Mouse (Mus musculus) small intestine, adult 2 months (tissue): ENCODE data around the gene Cnr2. TPM values are rescaled to one million over a fixed set of nuclear protein-coding genes. Genes with fewer than 3 reads are reported as not detected.
A peak's percentile ranks its signal among the peaks of the same experiment; 100 is the strongest.

ENCODE experiments used
- H3K27ac ChIP-seq: fragments of 200-500 bp; 2 replicates; pipeline ENCODE4 v1.5.1; 2012; ENCODE audit warnings: low read depth, low read length, control low read depth, inconsistent platforms; ENCODE audit not compliant: insufficient read depth
- H3K27me3 ChIP-seq: fragments of 200-500 bp; 2 replicates; pipeline ENCODE4 v1.6.1; 2012; ENCODE audit warnings: mild to moderate bottlenecking, moderate library complexity, low read length, inconsistent platforms; ENCODE audit not compliant: control insufficient read depth, insufficient read depth
- H3K36me3 ChIP-seq: fragments of 200-500 bp; 2 replicates; pipeline ENCODE4 v1.6.1; 2012; ENCODE audit warnings: mild to moderate bottlenecking, low read length, control low read depth, inconsistent platforms; ENCODE audit not compliant: control insufficient read depth, insufficient read depth
- H3K4me1 ChIP-seq: fragments of 200-500 bp; 2 replicates; pipeline ENCODE4 v1.6.1; 2012; ENCODE audit warnings: low read length, inconsistent platforms, mixed read lengths; ENCODE audit not compliant: control insufficient read depth, insufficient read depth, insufficient read length
- H3K4me3 ChIP-seq: fragments of 200-500 bp; 2 replicates; pipeline ENCODE4 v1.5.1; 2012; ENCODE audit warnings: low read depth, mild to moderate bottlenecking, control low read depth, inconsistent platforms, low read length, moderate library complexity
- CTCF ChIP-seq: fragments of 200-500 bp; IDR thresholded peaks from 2 replicates; pipeline ENCODE4 v1.5.1; 2012; ENCODE audit warnings: low read depth, mild to moderate bottlenecking, control low read depth, inconsistent platforms, low read length, moderate library complexity, mixed read lengths; ENCODE audit not compliant: insufficient replicate concordance, insufficient read length; ENCODE audit errors: extremely low read depth
- POLR2A ChIP-seq: fragments of 200-500 bp; IDR thresholded peaks from 2 replicates; pipeline ENCODE4 v1.6.1; 2012; ENCODE audit warnings: low read depth, mild to moderate bottlenecking, control low read depth, inconsistent platforms, low read length, moderate library complexity
- WGBS: fragments of 180-500 bp; shearing (Covaris S2); methylation state at CpG from one replicate; pipeline ENCODE4 v1.1.7; 2018; 5-methylcytosine and 5-hydroxymethylcytosine counted together
- polyA plus RNA-seq: library from polyadenylated mRNA; depleted of rRNA; stranded (reverse); fragments of >200 nt; gene quantifications from 2 replicates; pipeline ENCODE4 v1.2.3, GENCODE M21; 2012; rRNA removed

Cnr2 gene
- polyA plus RNA-seq, 1 experiment = 1.1 TPM

GRCm38 (mm10) chr4:135963457-135964193 is 68.4 kb downstream of the Cnr2 start, which contains the start of gene Gale:
TSS of gene Gale (plus strand) at chr4:135963727.
- Histone ChIP-seq H3K4me3 (peak within 1 kb of the TSS; percentile 73), H3K27ac (peak within 1 kb of the TSS; percentile 91), H3K4me1 (peaks cover 11% of the 10 kb centered on the region), H3K27me3 (no peaks in the 10 kb centered on the region), H3K36me3 (peaks cover 45% of the 10 kb centered on the region)
- under 1% methylated on average over 56 of the region's 56 CpGs for WGBS
- TF ChIP-seq CTCF (no peak), POLR2A (peak; percentile 87)

- H3K27me3 ChIP-seq = no peaks in the 10 kb centered on the region
- H3K36me3 ChIP-seq = peaks cover 53% of the 10 kb centered on the region
- peaks cover 6% of the 10 kb centered on the region for H3K4me1 ChIP-seq
- TF ChIP-seq CTCF = no peak
- TF ChIP-seq POLR2A = peak; percentile 89
- WGBS = 1% methylated on average over 12 of the region's 12 CpGs
- peak overlapping the region; percentile 91 for H3K27ac ChIP-seq
- peak overlapping the region; percentile 73 for H3K4me3 ChIP-seq
Observed at GRCm38 (mm10) chr4:135964426-135964825, 69.2 kb downstream of the Cnr2 start.

- Histone ChIP-seq H3K27ac (peak overlapping the region; percentile 83), H3K4me1 (peaks cover 6% of the 10 kb centered on the region)
- WGBS = 60% methylated on average over 9 of the region's 9 CpGs
Observed at GRCm38 (mm10) chr4:135965113-135965512, 69.9 kb downstream of the Cnr2 start.

GRCm38 (mm10) chr4:135966283-135966682 is 71.1 kb downstream of the Cnr2 start:
- no peaks in the 10 kb centered on the region for H3K27me3 ChIP-seq
- WGBS = 90% methylated on average over 16 of the region's 16 CpGs
- peaks cover 6% of the 10 kb centered on the region for H3K4me1 ChIP-seq
- TF ChIP-seq POLR2A (no peak), CTCF (no peak)
- no peak overlapping the region for H3K27ac ChIP-seq
- H3K36me3 ChIP-seq = peaks cover 55% of the 10 kb centered on the region
- no peak overlapping the region for H3K4me3 ChIP-seq

More at GRCm38 (mm10) chr4:135965113-135965512, 69.9 kb downstream of the Cnr2 start:
- H3K27me3 ChIP-seq = no peaks in the 10 kb centered on the region
- peak overlapping the region; percentile 32 for H3K4me3 ChIP-seq
- peaks cover 53% of the 10 kb centered on the region for H3K36me3 ChIP-seq
- TF ChIP-seq POLR2A (no peak), CTCF (no peak)

GRCm38 (mm10) chr4:135967086-135967760 is 72.0 kb downstream of the Cnr2 start:
- 81% methylated on average over 18 of the region's 18 CpGs for WGBS
- Histone ChIP-seq H3K4me3 (no peak overlapping the region), H3K27ac (no peak overlapping the region), H3K27me3 (no peaks in the 10 kb centered on the region), H3K4me1 (peaks cover 10% of the 10 kb centered on the region), H3K36me3 (peaks cover 48% of the 10 kb centered on the region)
- TF ChIP-seq POLR2A (no peak), CTCF (no peak)

GRCm38 (mm10) chr4:135968271-135968869 is 73.2 kb downstream of the Cnr2 start:
- TF ChIP-seq POLR2A (no peak), CTCF (no peak)
- Histone ChIP-seq H3K4me3 (no peak overlapping the region), H3K27ac (no peak overlapping the region), H3K36me3 (peaks cover 48% of the 10 kb centered on the region), H3K4me1 (peaks cover 16% of the 10 kb centered on the region), H3K27me3 (no peaks in the 10 kb centered on the region)
- 82% methylated on average over 19 of the region's 19 CpGs for WGBS

- peaks cover 23% of the 10 kb centered on the region for H3K4me1 ChIP-seq
Observed at GRCm38 (mm10) chr4:135969070-135969750, 74.0 kb downstream of the Cnr2 start.

More at GRCm38 (mm10) chr4:135969070-135969750, 74.0 kb downstream of the Cnr2 start:
- TF ChIP-seq CTCF (no peak), POLR2A (no peak)
- H3K27me3 ChIP-seq = no peaks in the 10 kb centered on the region
- no peak overlapping the region for H3K4me3 ChIP-seq
- WGBS = 75% methylated on average over 13 of the region's 13 CpGs
- no peak overlapping the region for H3K27ac ChIP-seq
- peaks cover 48% of the 10 kb centered on the region for H3K36me3 ChIP-seq

Other genes starting within 250 kb of the Cnr2 start
- gene Ifnlr1, start 209.1 kb upstream of the Cnr2 start, polyA plus RNA-seq = 4.9 and 11.4 TPM in 2 replicates
- gene Il22ra1, start 167.2 kb upstream of the Cnr2 start, polyA plus RNA-seq = 62.3 and 171 TPM in 2 replicates
- 0.56 and 1.1 TPM in 2 replicates for gene Myom3, start 135.7 kb upstream of the Cnr2 start, polyA plus RNA-seq
- gene Srsf10, start 39.6 kb upstream of the Cnr2 start, polyA plus RNA-seq = 29.5 and 48.2 TPM in 2 replicates
- gene Pnrc2, start 21.5 kb upstream of the Cnr2 start, polyA plus RNA-seq = 2.4 and 8.5 TPM in 2 replicates
- gene Fuca1, start 25.3 kb downstream of the Cnr2 start, polyA plus RNA-seq = 62.8 and 108 TPM in 2 replicates
- 50.3 and 76.6 TPM in 2 replicates for gene Hmgcl, start 51.1 kb downstream of the Cnr2 start, polyA plus RNA-seq
- 116 and 163 TPM in 2 replicates for gene Gale, start 68.3 kb downstream of the Cnr2 start, polyA plus RNA-seq
- 79.6 and 166 TPM in 2 replicates for gene Lypla2, start 77.2 kb downstream of the Cnr2 start, polyA plus RNA-seq
- 32.2 and 60.0 TPM in 2 replicates for gene Pithd1, start 91.9 kb downstream of the Cnr2 start, polyA plus RNA-seq
- 3.6 and 6.2 TPM in 2 replicates for gene Eloa, start 126.4 kb downstream of the Cnr2 start, polyA plus RNA-seq
- gene Rpl11, start 158.0 kb downstream of the Cnr2 start, polyA plus RNA-seq = 176 and 224 TPM in 2 replicates
- 262 and 519 TPM in 2 replicates for gene Id3, start 248.1 kb downstream of the Cnr2 start, polyA plus RNA-seq